Mouse (Mus musculus): Measurements from ENCODE around the gene Kdm5a. TPM values are rescaled to one million over a fixed set of nuclear protein-coding genes. Genes with fewer than 3 reads are reported as not detected.

Gene Kdm5a
- polyA plus RNA-seq, 1 experiment from 2014 or later, result 53.9 TPM

- Histone ChIP-seq H3K4me3 (replicated peaks; ENCODE audit: low read depth, low read length) (peak overlapping the region; percentile 47), H3K27me3 (ENCODE audit: control insufficient read depth, insufficient read depth, low read length) (no peaks in the 10 kb centered on the region), H3K9me3 (ENCODE audit: control insufficient read depth, low read length) (no peaks in the 10 kb centered on the region), H3K36me3 (ENCODE audit: control insufficient read depth, insufficient read depth, low read length) (0 out of 2 replicates have a peak, but pooled peaks cover 2% of the 10 kb centered on the region), H3K4me1 (ENCODE audit: control insufficient read depth, insufficient read depth, low read length) (0 out of 2 replicates have a peak, but pooled peaks cover 5% of the 10 kb centered on the region), H3K4me2 (ENCODE audit: low read length) (peak overlapping the region; percentile 72), H3K27ac (replicated peaks; ENCODE audit: low read depth, low read length) (no peak overlapping the region), H3K9ac (replicated peaks; ENCODE audit: low read length) (peak overlapping the region; percentile 36; the same call in 1 of the 2 replicates)
- ATAC-seq (ENCODE audit: low FRiP score, low TSS enrichment) (no peak), DNase-seq (no peak)
- WGBS, result 46% methylated on average over 5 of the region's 5 CpGs
Observed at GRCm38 (mm10) chr6:120356478-120356877, 7.4 kb upstream of the Kdm5a start.

- H3K27ac ChIP-seq (replicated peaks; ENCODE audit: low read depth, low read length), result no peak overlapping the region
- peak overlapping the region; percentile 72 for H3K4me2 ChIP-seq (ENCODE audit: low read length)
- H3K9me3 ChIP-seq (ENCODE audit: control insufficient read depth, low read length), result no peaks in the 10 kb centered on the region
- H3K4me3 ChIP-seq (replicated peaks; ENCODE audit: low read depth, low read length), result peak overlapping the region; percentile 47
- ATAC-seq (ENCODE audit: low FRiP score, low TSS enrichment) (peak; percentile 97), DNase-seq (peak; percentile 93)
- 0 out of 2 replicates have a peak, but pooled peaks cover 2% of the 10 kb centered on the region for H3K36me3 ChIP-seq (ENCODE audit: control insufficient read depth, insufficient read depth, low read length)
- 1% methylated on average over 31 of the region's 31 CpGs for WGBS
- 0 out of 2 replicates have a peak, but pooled peaks cover 5% of the 10 kb centered on the region for H3K4me1 ChIP-seq (ENCODE audit: control insufficient read depth, insufficient read depth, low read length)
- no peaks in the 10 kb centered on the region for H3K27me3 ChIP-seq (ENCODE audit: control insufficient read depth, insufficient read depth, low read length)
- peak overlapping the region; percentile 36 for H3K9ac ChIP-seq (replicated peaks; ENCODE audit: low read length)
Observed at GRCm38 (mm10) chr6:120356951-120357945, 6.7 kb upstream of the Kdm5a start.

- DNase-seq (no peak), ATAC-seq (ENCODE audit: low FRiP score, low TSS enrichment) (no peak)
- no peak overlapping the region for H3K4me2 ChIP-seq (ENCODE audit: low read length)
- H3K27ac ChIP-seq (replicated peaks; ENCODE audit: low read depth, low read length), result no peak overlapping the region
- H3K4me3 ChIP-seq (replicated peaks; ENCODE audit: low read depth, low read length), result no peak overlapping the region
- peaks cover 4% of the 10 kb centered on the region for H3K36me3 ChIP-seq (ENCODE audit: control insufficient read depth, insufficient read depth, low read length)
- 96% methylated on average over 2 of the region's 2 CpGs for WGBS
- H3K9me3 ChIP-seq (ENCODE audit: control insufficient read depth, low read length), result no peaks in the 10 kb centered on the region
- no peaks in the 10 kb centered on the region for H3K27me3 ChIP-seq (ENCODE audit: control insufficient read depth, insufficient read depth, low read length)
- peaks cover 19% of the 10 kb centered on the region for H3K4me1 ChIP-seq (ENCODE audit: control insufficient read depth, insufficient read depth, low read length)
- H3K9ac ChIP-seq (replicated peaks; ENCODE audit: low read length), result no peak overlapping the region
Observed at GRCm38 (mm10) chr6:120362124-120362523, 1.8 kb upstream of the Kdm5a start.

GRCm38 (mm10) chr6:120362774-120363687 lies 893 bp upstream of the Kdm5a start:
- peak overlapping the region; percentile 96 for H3K27ac ChIP-seq (replicated peaks; ENCODE audit: low read depth, low read length)
- 26% methylated on average over 15 of the region's 15 CpGs for WGBS
- H3K9ac ChIP-seq (replicated peaks; ENCODE audit: low read length), result peak overlapping the region; percentile 86
- no peaks in the 10 kb centered on the region for H3K27me3 ChIP-seq (ENCODE audit: control insufficient read depth, insufficient read depth, low read length)
- no peaks in the 10 kb centered on the region for H3K9me3 ChIP-seq (ENCODE audit: control insufficient read depth, low read length)
- peaks cover 19% of the 10 kb centered on the region for H3K4me1 ChIP-seq (ENCODE audit: control insufficient read depth, insufficient read depth, low read length)
- H3K36me3 ChIP-seq (ENCODE audit: control insufficient read depth, insufficient read depth, low read length), result peaks cover 13% of the 10 kb centered on the region
- H3K4me3 ChIP-seq (replicated peaks; ENCODE audit: low read depth, low read length), result peak overlapping the region; percentile 96
- DNase-seq (peak; percentile 13), ATAC-seq (ENCODE audit: low FRiP score, low TSS enrichment) (no peak)
- H3K4me2 ChIP-seq (ENCODE audit: low read length), result peak overlapping the region; percentile 64

- ATAC-seq (ENCODE audit: low FRiP score, low TSS enrichment), result peak; percentile 34
- H3K27me3 ChIP-seq (ENCODE audit: control insufficient read depth, insufficient read depth, low read length), result no peaks in the 10 kb centered on the region
- under 1% methylated on average over 31 of the region's 31 CpGs for WGBS
- peak overlapping the region; percentile 96 for H3K4me3 ChIP-seq (replicated peaks; ENCODE audit: low read depth, low read length)
- H3K27ac ChIP-seq (replicated peaks; ENCODE audit: low read depth, low read length), result peak overlapping the region; percentile 96
- H3K4me2 ChIP-seq (ENCODE audit: low read length), result peak overlapping the region; percentile 64
- peak overlapping the region; percentile 86 for H3K9ac ChIP-seq (replicated peaks; ENCODE audit: low read length)
- peaks cover 28% of the 10 kb centered on the region for H3K36me3 ChIP-seq (ENCODE audit: control insufficient read depth, insufficient read depth, low read length)
- no peaks in the 10 kb centered on the region for H3K9me3 ChIP-seq (ENCODE audit: control insufficient read depth, low read length)
- DNase-seq, result no peak
- H3K4me1 ChIP-seq (ENCODE audit: control insufficient read depth, insufficient read depth, low read length), result peaks cover 19% of the 10 kb centered on the region
Observed at GRCm38 (mm10) chr6:120364523-120364905, 590 bp downstream of the Kdm5a start.

- no peaks in the 10 kb centered on the region for H3K27me3 ChIP-seq (ENCODE audit: control insufficient read depth, insufficient read depth, low read length)
- peak overlapping the region; percentile 64 for H3K4me2 ChIP-seq (ENCODE audit: low read length)
- ATAC-seq (ENCODE audit: low FRiP score, low TSS enrichment) (no peak), DNase-seq (no peak)
- H3K9me3 ChIP-seq (ENCODE audit: control insufficient read depth, low read length), result no peaks in the 10 kb centered on the region
- H3K36me3 ChIP-seq (ENCODE audit: control insufficient read depth, insufficient read depth, low read length), result peaks cover 33% of the 10 kb centered on the region
- H3K27ac ChIP-seq (replicated peaks; ENCODE audit: low read depth, low read length), result no peak overlapping the region
- WGBS, result 7% methylated on average over 15 of the region's 15 CpGs
- H3K9ac ChIP-seq (replicated peaks; ENCODE audit: low read length), result peak overlapping the region; percentile 86
- peaks cover 19% of the 10 kb centered on the region for H3K4me1 ChIP-seq (ENCODE audit: control insufficient read depth, insufficient read depth, low read length)
- H3K4me3 ChIP-seq (replicated peaks; ENCODE audit: low read depth, low read length), result peak overlapping the region; percentile 96
Observed at GRCm38 (mm10) chr6:120365051-120365450, 1.1 kb downstream of the Kdm5a start.

- Histone ChIP-seq H3K4me2 (ENCODE audit: low read length) (no peak overlapping the region), H3K36me3 (ENCODE audit: control insufficient read depth, insufficient read depth, low read length) (peaks cover 83% of the 10 kb centered on the region), H3K27me3 (ENCODE audit: control insufficient read depth, insufficient read depth, low read length) (no peaks in the 10 kb centered on the region), H3K9me3 (ENCODE audit: control insufficient read depth, low read length) (no peaks in the 10 kb centered on the region), H3K27ac (replicated peaks; ENCODE audit: low read depth, low read length) (no peak overlapping the region), H3K4me1 (ENCODE audit: control insufficient read depth, insufficient read depth, low read length) (no peaks in the 10 kb centered on the region), H3K9ac (replicated peaks; ENCODE audit: low read length) (no peak overlapping the region), H3K4me3 (replicated peaks; ENCODE audit: low read depth, low read length) (no peak overlapping the region)
- 96% methylated on average over 2 of the region's 2 CpGs for WGBS
- no peak for ATAC-seq (ENCODE audit: low FRiP score, low TSS enrichment)
- DNase-seq, result no peak
Observed at GRCm38 (mm10) chr6:120376736-120377135, 12.8 kb downstream of the Kdm5a start.

GRCm38 (mm10) chr6:120390054-120390453 lies 26.1 kb downstream of the Kdm5a start:
- DNase-seq, result no peak
- WGBS, result 87% methylated on average over 3 of the region's 3 CpGs

More at GRCm38 (mm10) chr6:120390054-120390453, 26.1 kb downstream of the Kdm5a start:
- Histone ChIP-seq H3K36me3 (ENCODE audit: control insufficient read depth, insufficient read depth, low read length) (peaks cover 81% of the 10 kb centered on the region), H3K4me3 (replicated peaks; ENCODE audit: low read depth, low read length) (no peak overlapping the region), H3K4me2 (ENCODE audit: low read length) (no peak overlapping the region), H3K9me3 (ENCODE audit: control insufficient read depth, low read length) (no peaks in the 10 kb centered on the region), H3K27me3 (ENCODE audit: control insufficient read depth, insufficient read depth, low read length) (no peaks in the 10 kb centered on the region), H3K4me1 (ENCODE audit: control insufficient read depth, insufficient read depth, low read length) (no peaks in the 10 kb centered on the region), H3K27ac (replicated peaks; ENCODE audit: low read depth, low read length) (no peak overlapping the region), H3K9ac (replicated peaks; ENCODE audit: low read length) (no peak overlapping the region)
- no peak for ATAC-seq (ENCODE audit: low FRiP score, low TSS enrichment)
